Mouse (Mus musculus) embryo, embryonic 11.5 days (tissue): ENCODE measurements around the gene Vmn1r152.
"Not testable (repeated sequence)": the region's sequence is repeated elsewhere in the genome, so short reads cannot be mapped to it uniquely, and the experiment has no call there.

Experiments used
- DNase-seq: peaks from one replicate; pipeline ENCODE4 v3.0.0-alpha.2; 2012; ENCODE audit warnings: low read depth, low spot score

Vmn1r152 gene

DNA sequence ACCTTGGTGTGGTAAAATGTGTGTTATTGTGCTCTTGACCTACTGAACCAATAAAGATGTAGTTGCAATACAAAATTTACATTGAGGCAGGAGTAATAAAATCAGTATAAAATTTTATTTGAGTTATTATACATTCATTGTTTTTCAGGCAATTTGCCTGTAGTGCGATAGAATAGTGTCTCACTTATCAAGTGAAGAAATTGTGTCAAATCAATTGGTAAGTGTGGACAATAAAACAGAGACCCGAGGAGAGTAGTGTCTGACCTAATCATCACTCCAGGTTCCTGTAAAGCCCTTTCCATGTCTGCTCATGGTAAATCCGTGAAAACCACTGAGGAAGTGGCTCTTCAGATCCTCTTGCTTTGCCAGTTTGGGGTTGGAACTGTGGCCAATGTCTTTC, at the start of gene Vmn1r152:
TSS of gene Vmn1r152 (plus strand) at position 301 of the 400 bp plus-strand sequence.
- DNase-seq: not testable (repeated sequence)

GRCm38 (mm10) chr7:22499578-22499977, 23.2 kb upstream of the Vmn1r152 start, which contains the start of gene Vmn1r151:
TSS of gene Vmn1r151 (minus strand) at chr7:22499678.
- not testable (repeated sequence) for DNase-seq

- not testable (repeated sequence) for DNase-seq
Measured at GRCm38 (mm10) chr7:22534787-22535186, 12.0 kb downstream of the Vmn1r152 start, which contains the start of gene Gm8677. TSS of gene Gm8677 (minus strand) at chr7:22534887.

DNA sequence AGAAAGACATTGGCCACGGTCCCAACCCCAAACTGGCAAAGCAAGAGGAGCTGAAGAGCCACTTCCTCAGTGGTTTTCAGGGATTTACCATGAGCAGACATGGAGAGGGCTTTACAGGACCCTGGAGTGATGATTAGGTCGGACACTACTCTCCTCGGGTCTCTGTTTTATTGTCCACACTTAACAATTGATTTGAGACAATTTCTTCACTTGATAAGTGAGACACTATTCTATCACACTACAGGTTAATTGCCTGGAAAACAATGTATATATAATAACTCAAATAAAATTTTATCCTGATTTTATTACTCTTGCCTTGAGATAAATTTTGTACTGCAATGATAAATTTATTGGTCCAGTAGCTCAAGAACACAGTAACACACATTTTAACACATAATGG, 42.5 kb downstream of the Vmn1r152 start, which contains the start of gene Gm4201:
TSS of gene Gm4201 (minus strand) at position 101 of the 400 bp plus-strand sequence.
- not testable (repeated sequence) for DNase-seq
